Mouse (Mus musculus): Measurements from ENCODE around the gene Gpr160.

- TF ChIP-seq CTCF (IDR thresholded peaks at IDR 0.05 in 2 of 3, conservative IDR thresholded peaks at IDR 0.05 in 1 of 3; ENCODE audit: control insufficient read depth in 1 of 3, insufficient read depth in 1 of 3, low read depth in 2 of 3, low read length in 3 of 3, poor library complexity in 1 of 3, severe bottlenecking in 1 of 3) (no peak), HCFC1 (IDR thresholded peaks at IDR 0.05; ENCODE audit: low read depth, low read length) (no peak), E2F4 (IDR thresholded peaks at IDR 0.05; ENCODE audit: borderline replicate concordance, low read depth, low read length) (no peak), USF1 (IDR thresholded peaks at IDR 0.05; ENCODE audit: low read depth, low read length) (no peak), POLR2A (IDR thresholded peaks at IDR 0.05; ENCODE audit: control insufficient read depth in 1 of 2, insufficient read depth in 1 of 2, low read depth in 1 of 2, low read length in 2 of 2, poor library complexity in 1 of 2) (no peak), MAX (IDR thresholded peaks at IDR 0.05; ENCODE audit: low read length) (no peak), TCF12 (IDR thresholded peaks at IDR 0.05; ENCODE audit: low read depth, low read length) (no peak), BHLHE40 (IDR thresholded peaks at IDR 0.05; ENCODE audit: borderline replicate concordance, low read depth, low read length) (no peak), POLR2AphosphoS5 (IDR thresholded peaks at IDR 0.05; ENCODE audit: borderline replicate concordance, low read depth, low read length) (no peak)
These were observed 12.9 kb downstream of the Gpr160 start for GRCm38 (mm10) chr3:30868625-30869024.
